Mouse (Mus musculus): ENCODE results near the gene Cdkn1a. TPM values are rescaled to one million over a fixed set of nuclear protein-coding genes. Genes with fewer than 3 reads are reported as not detected.
"Not testable (repeated sequence)": the region's sequence is repeated elsewhere in the genome, so short reads cannot be mapped to it uniquely, and the experiment has no call there.

The Cdkn1a gene
- polyA plus RNA-seq, 1 experiment = 91.5 TPM

- H3K4me3 ChIP-seq (replicated peaks; ENCODE audit: extremely low read depth, low read depth, low read length) = no peak overlapping the region
- whole genome bisulfite sequencing = 68% methylated on average over 8 of the region's 8 CpGs
- 0 out of 2 replicates have a peak, but pooled peaks cover 2% of the 10 kb centered on the region for H3K4me1 ChIP-seq (ENCODE audit: control insufficient read depth, insufficient read depth, low read length)
- TF ChIP-seq CTCF (IDR thresholded peaks at IDR 0.05; ENCODE audit: insufficient read depth, low read length) (no peak), POLR2A (IDR thresholded peaks at IDR 0.05; ENCODE audit: borderline replicate concordance, extremely low read depth, low read depth, low read length) (no peak)
- peak; percentile 2 for DNase-seq
Measured at GRCm38 (mm10) chr17:29099076-29099475, 8.3 kb downstream of the Cdkn1a start.

GRCm38 (mm10) chr17:29100627-29101026 is 9.9 kb downstream of the Cdkn1a start:
- H3K4me1 ChIP-seq (ENCODE audit: control insufficient read depth, insufficient read depth, low read length) = 0 out of 2 replicates have a peak, but pooled peaks cover 1% of the 10 kb centered on the region
- 91% methylated on average over 7 of the region's 7 CpGs for WGBS
- TF ChIP-seq CTCF (IDR thresholded peaks at IDR 0.05; ENCODE audit: insufficient read depth, low read length) (no peak), POLR2A (IDR thresholded peaks at IDR 0.05; ENCODE audit: borderline replicate concordance, extremely low read depth, low read depth, low read length) (no peak)
- peak; percentile 1 for DNase-seq
- H3K4me3 ChIP-seq (replicated peaks; ENCODE audit: extremely low read depth, low read depth, low read length) = no peak overlapping the region

GRCm38 (mm10) chr17:29110356-29110755 is 19.6 kb downstream of the Cdkn1a start:
- H3K4me3 ChIP-seq (replicated peaks; ENCODE audit: extremely low read depth, low read depth, low read length); DNase-seq; H3K4me1 ChIP-seq (ENCODE audit: control insufficient read depth, insufficient read depth, low read length): not testable (repeated sequence)
- WGBS = 71% methylated on average over 6 of the region's 6 CpGs

GRCm38 (mm10) chr17:29111332-29111731 is 20.6 kb downstream of the Cdkn1a start:
- no peak for TF ChIP-seq POLR2A (IDR thresholded peaks at IDR 0.05; ENCODE audit: borderline replicate concordance, extremely low read depth, low read depth, low read length)
- TF ChIP-seq CTCF (IDR thresholded peaks at IDR 0.05; ENCODE audit: insufficient read depth, low read length) = no peak
- 69% methylated on average over 5 of the region's 5 CpGs for WGBS
- no peak overlapping the region for H3K4me3 ChIP-seq (replicated peaks; ENCODE audit: extremely low read depth, low read depth, low read length)
- no peak for DNase-seq
- H3K4me1 ChIP-seq (ENCODE audit: control insufficient read depth, insufficient read depth, low read length) = no peaks in the 10 kb centered on the region

GRCm38 (mm10) chr17:29113591-29114352 is 23.0 kb downstream of the Cdkn1a start, which contains the start of gene Rab44:
Gene Rab44 (plus strand): TSS chr17:29114145.
- no peak for DNase-seq
- H3K4me3 ChIP-seq (replicated peaks; ENCODE audit: extremely low read depth, low read depth, low read length) = no peak within 1 kb of the TSS
- H3K4me1 ChIP-seq (ENCODE audit: control insufficient read depth, insufficient read depth, low read length) = no peaks in the 10 kb centered on the region
- 76% methylated on average over 13 of the region's 13 CpGs for WGBS
- TF ChIP-seq POLR2A (IDR thresholded peaks at IDR 0.05; ENCODE audit: borderline replicate concordance, extremely low read depth, low read depth, low read length) (peak; percentile 39; the same call in 1 of the 2 replicates), CTCF (IDR thresholded peaks at IDR 0.05; ENCODE audit: insufficient read depth, low read length) (no peak)

GRCm38 (mm10) chr17:29116023-29116422 is 25.2 kb downstream of the Cdkn1a start:
- TF ChIP-seq CTCF (IDR thresholded peaks at IDR 0.05; ENCODE audit: insufficient read depth, low read length) (no peak), POLR2A (IDR thresholded peaks at IDR 0.05; ENCODE audit: borderline replicate concordance, extremely low read depth, low read depth, low read length) (no peak)
- H3K4me3 ChIP-seq (replicated peaks; ENCODE audit: extremely low read depth, low read depth, low read length) = no peak overlapping the region
- no peak for DNase-seq
- H3K4me1 ChIP-seq (ENCODE audit: control insufficient read depth, insufficient read depth, low read length) = no peaks in the 10 kb centered on the region; the same call in 1 of the 2 replicates
- WGBS = 54% methylated on average over 12 of the region's 12 CpGs

- Histone ChIP-seq H3K4me3 (replicated peaks; ENCODE audit: extremely low read depth, low read depth, low read length) (no peak overlapping the region), H3K4me1 (ENCODE audit: control insufficient read depth, insufficient read depth, low read length) (no peaks in the 10 kb centered on the region; the same call in 1 of the 2 replicates)
- DNase-seq = no peak
- TF ChIP-seq POLR2A (IDR thresholded peaks at IDR 0.05; ENCODE audit: borderline replicate concordance, extremely low read depth, low read depth, low read length) (no peak), CTCF (IDR thresholded peaks at IDR 0.05; ENCODE audit: insufficient read depth, low read length) (no peak)
- WGBS = 73% methylated on average over 8 of the region's 8 CpGs
Measured at GRCm38 (mm10) chr17:29117006-29117648, 26.4 kb downstream of the Cdkn1a start.

- WGBS = 55% methylated on average over 5 of the region's 5 CpGs
- TF ChIP-seq POLR2A (IDR thresholded peaks at IDR 0.05; ENCODE audit: borderline replicate concordance, extremely low read depth, low read depth, low read length) (no peak), CTCF (IDR thresholded peaks at IDR 0.05; ENCODE audit: insufficient read depth, low read length) (no peak)
- Histone ChIP-seq H3K4me1 (ENCODE audit: control insufficient read depth, insufficient read depth, low read length) (no peaks in the 10 kb centered on the region; the same call in 1 of the 2 replicates), H3K4me3 (replicated peaks; ENCODE audit: extremely low read depth, low read depth, low read length) (no peak overlapping the region)
- DNase-seq = no peak
Measured at GRCm38 (mm10) chr17:29118057-29118456, 27.3 kb downstream of the Cdkn1a start.

GRCm38 (mm10) chr17:29120666-29121065 is 29.9 kb downstream of the Cdkn1a start:
- TF ChIP-seq POLR2A (IDR thresholded peaks at IDR 0.05; ENCODE audit: borderline replicate concordance, extremely low read depth, low read depth, low read length) (peak; percentile 23; the same call in 1 of the 2 replicates), CTCF (IDR thresholded peaks at IDR 0.05; ENCODE audit: insufficient read depth, low read length) (no peak)
- 37% methylated on average over 12 of the region's 12 CpGs for WGBS
- DNase-seq = peak; percentile 30
- Histone ChIP-seq H3K4me3 (replicated peaks; ENCODE audit: extremely low read depth, low read depth, low read length) (no peak overlapping the region), H3K4me1 (ENCODE audit: control insufficient read depth, insufficient read depth, low read length) (peaks cover 5% of the 10 kb centered on the region)
